Mouse (Mus musculus): Measurements from ENCODE around the gene Oxsm. TPM values are rescaled to one million over a fixed set of nuclear protein-coding genes. Genes with fewer than 3 reads are reported as not detected.

Gene Oxsm
- total RNA-seq (2014; rRNA removed) (5.0 and 5.5 TPM in 2 replicates), polyA plus RNA-seq (2015; fragmentation: Nextera tagmentation; extraction: Ambion mirVana) (1.3 TPM in 2 replicates)

DNA sequence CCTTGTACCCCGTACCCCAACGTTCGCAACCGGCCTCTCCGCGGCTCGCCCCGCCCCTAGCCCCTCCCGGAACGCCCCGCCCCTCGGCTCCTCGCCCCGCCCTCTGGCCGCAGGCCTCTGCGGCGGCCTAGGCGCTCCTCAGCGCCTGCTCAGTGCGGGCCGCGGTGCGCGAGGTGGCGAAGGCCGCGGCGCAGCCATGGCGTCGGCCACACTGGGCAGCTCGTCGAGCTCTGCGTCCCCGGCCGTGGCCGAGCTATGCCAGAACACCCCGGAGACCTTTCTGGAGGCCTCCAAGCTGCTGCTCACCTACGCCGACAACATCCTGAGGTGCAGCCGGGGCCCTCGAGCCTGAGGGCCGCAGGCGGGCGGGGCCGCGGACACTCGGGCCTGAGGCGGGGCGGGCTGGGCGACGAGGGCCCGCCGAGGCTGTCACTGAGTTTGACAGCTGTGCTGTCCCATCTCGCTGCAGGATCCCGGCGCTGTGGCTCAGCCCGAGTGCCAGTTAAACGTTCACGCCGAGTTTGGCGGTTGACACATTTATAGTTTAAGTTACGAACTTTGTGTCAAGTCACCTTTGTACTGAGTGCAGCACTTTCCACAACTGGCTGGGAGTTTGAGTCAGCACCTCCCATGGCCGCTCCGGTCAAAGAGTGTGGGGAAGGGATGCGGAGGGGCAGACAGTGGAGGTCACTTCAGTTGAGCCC lies at the start of gene Oxsm, which contains the start of gene Ngly1:
Gene Oxsm (minus strand): TSS at position 638 of the 704 bp plus-strand sequence.
Gene Ngly1 (plus strand): TSS at position 110 of the 704 bp plus-strand sequence.
- Histone ChIP-seq H3K9ac (replicated peaks; ENCODE audit: low read length, poor library complexity, severe bottlenecking) (peak within 1 kb of the TSS; percentile 94), H3K36me3 (ENCODE audit: insufficient read depth, low read length) (no peaks in the 10 kb centered on the region), H3K4me2 (ENCODE audit: low read depth, low read length, poor library complexity, severe bottlenecking) (peak within 1 kb of the TSS; percentile 89), H3K4me1 (ENCODE audit: insufficient read depth, low read length) (no peaks in the 10 kb centered on the region; the same call in 1 of the 2 replicates), H3K4me3 (ENCODE audit: low read depth, low read length) (peak within 1 kb of the TSS; percentile 87), H3K27me3 (ENCODE audit: insufficient read depth, low read length) (no peaks in the 10 kb centered on the region), H3K9me3 (ENCODE audit: low read length) (no peaks in the 10 kb centered on the region), H3K27ac (ENCODE audit: low read depth, low read length) (peak within 1 kb of the TSS; percentile 78)
- DNase-seq (ENCODE audit: low spot score), result peak; percentile 82
- no peak for TF ChIP-seq CTCF (IDR thresholded peaks at IDR 0.05)
- under 1% methylated on average over 61 of the region's 65 CpGs for WGBS
- ATAC-seq (ENCODE audit: low FRiP score), result peak; percentile 97

DNA sequence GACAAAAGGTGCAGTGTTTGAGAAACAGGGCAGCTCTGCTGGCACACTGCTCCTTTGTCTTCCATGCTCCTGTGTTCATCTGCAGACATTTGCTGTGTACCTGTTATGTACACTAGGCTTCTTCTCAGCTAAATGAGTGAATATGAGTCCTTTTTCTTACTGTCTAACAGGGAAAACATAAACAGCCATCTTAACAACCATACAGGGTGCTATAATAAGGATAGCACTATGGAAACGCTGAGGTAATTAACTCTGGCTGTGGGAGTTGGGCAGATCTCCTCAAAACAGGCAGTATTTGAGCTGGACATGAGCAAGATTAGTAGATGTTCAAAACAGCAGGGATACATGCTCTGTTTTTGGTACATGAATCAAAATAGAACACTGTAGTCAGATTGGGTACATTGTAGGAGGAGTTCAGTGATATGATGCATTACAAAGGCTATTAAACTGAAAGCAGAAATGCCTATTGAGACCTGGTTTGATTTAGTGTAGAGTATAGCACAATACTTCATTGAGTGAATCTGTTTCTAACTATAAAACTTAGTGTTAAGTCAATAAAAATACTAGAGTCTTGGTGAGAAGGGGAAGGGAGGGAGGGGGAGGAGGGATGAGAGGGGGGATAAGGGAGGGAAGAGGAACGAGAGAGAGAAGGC lies 47.3 kb upstream of the Oxsm start:
- no peak for ATAC-seq (ENCODE audit: low FRiP score)
- no peaks in the 10 kb centered on the region for H3K4me1 ChIP-seq (ENCODE audit: insufficient read depth, low read length)
- no peak for TF ChIP-seq CTCF (IDR thresholded peaks at IDR 0.05)
- WGBS, result 63% methylated on average over 2 of the region's 2 CpGs
- H3K27ac ChIP-seq (ENCODE audit: low read depth, low read length), result no peak overlapping the region
- peaks cover 4% of the 10 kb centered on the region for H3K36me3 ChIP-seq (ENCODE audit: insufficient read depth, low read length)
- H3K4me3 ChIP-seq (ENCODE audit: low read depth, low read length), result no peak overlapping the region
- H3K9me3 ChIP-seq (ENCODE audit: low read length), result no peaks in the 10 kb centered on the region
- no peaks in the 10 kb centered on the region for H3K27me3 ChIP-seq (ENCODE audit: insufficient read depth, low read length)
- no peak overlapping the region for H3K4me2 ChIP-seq (ENCODE audit: low read depth, low read length, poor library complexity, severe bottlenecking)
- no peak for DNase-seq (ENCODE audit: low spot score)
- no peak overlapping the region for H3K9ac ChIP-seq (replicated peaks; ENCODE audit: low read length, poor library complexity, severe bottlenecking)

DNA sequence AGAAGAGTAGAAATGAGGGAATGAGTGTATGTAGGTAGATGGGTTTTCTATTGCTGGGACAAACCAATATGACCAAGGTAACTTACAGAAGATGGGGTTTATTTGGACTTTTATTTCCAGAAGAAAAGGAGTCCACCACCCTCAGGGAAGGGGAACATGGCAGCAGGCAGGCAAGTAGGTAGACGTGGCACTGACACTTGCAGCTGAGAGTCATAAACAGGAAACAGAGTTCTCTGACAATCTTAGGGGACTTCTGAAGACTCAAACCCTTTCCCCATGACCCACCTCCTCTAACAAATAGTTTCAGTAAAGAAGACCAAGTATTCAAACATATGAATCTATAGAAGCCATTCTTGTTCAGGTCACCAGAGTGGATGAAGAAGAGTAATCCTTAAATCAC lies 44.3 kb upstream of the Oxsm start:
- Histone ChIP-seq H3K4me3 (ENCODE audit: low read depth, low read length) (no peak overlapping the region), H3K9me3 (ENCODE audit: low read length) (no peaks in the 10 kb centered on the region), H3K4me1 (ENCODE audit: insufficient read depth, low read length) (no peaks in the 10 kb centered on the region), H3K27me3 (ENCODE audit: insufficient read depth, low read length) (no peaks in the 10 kb centered on the region), H3K27ac (ENCODE audit: low read depth, low read length) (no peak overlapping the region), H3K36me3 (ENCODE audit: insufficient read depth, low read length) (peaks cover 3% of the 10 kb centered on the region; the same call in 1 of the 2 replicates), H3K9ac (replicated peaks; ENCODE audit: low read length, poor library complexity, severe bottlenecking) (no peak overlapping the region), H3K4me2 (ENCODE audit: low read depth, low read length, poor library complexity, severe bottlenecking) (no peak overlapping the region)
- 81% methylated on average over 1 of the region's 1 CpGs for WGBS
- ATAC-seq (ENCODE audit: low FRiP score), result no peak
- DNase-seq (ENCODE audit: low spot score), result no peak
- TF ChIP-seq CTCF (IDR thresholded peaks at IDR 0.05), result no peak

- H3K4me3 ChIP-seq (ENCODE audit: low read depth, low read length), result no peak overlapping the region
- H3K27me3 ChIP-seq (ENCODE audit: insufficient read depth, low read length), result no peaks in the 10 kb centered on the region
- no peak overlapping the region for H3K4me2 ChIP-seq (ENCODE audit: low read depth, low read length, poor library complexity, severe bottlenecking)
- no peaks in the 10 kb centered on the region for H3K4me1 ChIP-seq (ENCODE audit: insufficient read depth, low read length)
- no peak overlapping the region for H3K9ac ChIP-seq (replicated peaks; ENCODE audit: low read length, poor library complexity, severe bottlenecking)
- TF ChIP-seq CTCF (IDR thresholded peaks at IDR 0.05), result no peak
- H3K36me3 ChIP-seq (ENCODE audit: insufficient read depth, low read length), result peaks cover 3% of the 10 kb centered on the region; the same call in 1 of the 2 replicates
- DNase-seq (ENCODE audit: low spot score) (no peak), ATAC-seq (ENCODE audit: low FRiP score) (no peak)
- no peak overlapping the region for H3K27ac ChIP-seq (ENCODE audit: low read depth, low read length)
- H3K9me3 ChIP-seq (ENCODE audit: low read length), result no peaks in the 10 kb centered on the region
These were observed 43.4 kb upstream of the Oxsm start for GRCm38 (mm10) chr14:16293015-16293414.

- no peak for TF ChIP-seq CTCF (IDR thresholded peaks at IDR 0.05)
- Histone ChIP-seq H3K9ac (replicated peaks; ENCODE audit: low read length, poor library complexity, severe bottlenecking) (no peak overlapping the region), H3K27ac (ENCODE audit: low read depth, low read length) (no peak overlapping the region), H3K27me3 (ENCODE audit: insufficient read depth, low read length) (no peaks in the 10 kb centered on the region), H3K36me3 (ENCODE audit: insufficient read depth, low read length) (peaks cover 3% of the 10 kb centered on the region; the same call in 1 of the 2 replicates), H3K4me1 (ENCODE audit: insufficient read depth, low read length) (no peaks in the 10 kb centered on the region), H3K4me3 (ENCODE audit: low read depth, low read length) (no peak overlapping the region), H3K4me2 (ENCODE audit: low read depth, low read length, poor library complexity, severe bottlenecking) (no peak overlapping the region), H3K9me3 (ENCODE audit: low read length) (no peaks in the 10 kb centered on the region)
- ATAC-seq (ENCODE audit: low FRiP score), result no peak
- WGBS, result 38% methylated on average over 1 of the region's 1 CpGs
- no peak for DNase-seq (ENCODE audit: low spot score)
These were observed 42.8 kb upstream of the Oxsm start for GRCm38 (mm10) chr14:16292371-16292770.

- Histone ChIP-seq H3K27ac (ENCODE audit: low read depth, low read length) (no peak overlapping the region), H3K4me1 (ENCODE audit: insufficient read depth, low read length) (no peaks in the 10 kb centered on the region), H3K9ac (replicated peaks; ENCODE audit: low read length, poor library complexity, severe bottlenecking) (no peak overlapping the region), H3K9me3 (ENCODE audit: low read length) (no peaks in the 10 kb centered on the region), H3K4me3 (ENCODE audit: low read depth, low read length) (no peak overlapping the region), H3K36me3 (ENCODE audit: insufficient read depth, low read length) (no peaks in the 10 kb centered on the region), H3K27me3 (ENCODE audit: insufficient read depth, low read length) (no peaks in the 10 kb centered on the region), H3K4me2 (ENCODE audit: low read depth, low read length, poor library complexity, severe bottlenecking) (no peak overlapping the region)
- 85% methylated on average over 4 of the region's 4 CpGs for WGBS
- TF ChIP-seq CTCF (IDR thresholded peaks at IDR 0.05), result no peak
- no peak for DNase-seq (ENCODE audit: low spot score)
- ATAC-seq (ENCODE audit: low FRiP score), result no peak
These were observed 34.4 kb upstream of the Oxsm start for GRCm38 (mm10) chr14:16283966-16284365.
